Mouse (Mus musculus): ENCODE results near the gene Nxt2. TPM values are rescaled to one million over a fixed set of nuclear protein-coding genes. Genes with fewer than 3 reads are reported as not detected.

Gene Nxt2
- polyA plus RNA-seq (2012) = 0.03 TPM in 1 of 2 replicates, not detected in the other

GRCm38 (mm10) chrX:142226542-142226941, at the start of gene Nxt2:
Nxt2 (plus strand) TSS chrX:142226770.
- H3K4me3 ChIP-seq (replicated peaks) = peak within 1 kb of the TSS; percentile 79
- TF ChIP-seq GATA1 (IDR thresholded peaks at IDR 0.05; ENCODE audit: low read length) (no peak), TAL1 (IDR thresholded peaks at IDR 0.05; ENCODE audit: low read length) (no peak)

DNA sequence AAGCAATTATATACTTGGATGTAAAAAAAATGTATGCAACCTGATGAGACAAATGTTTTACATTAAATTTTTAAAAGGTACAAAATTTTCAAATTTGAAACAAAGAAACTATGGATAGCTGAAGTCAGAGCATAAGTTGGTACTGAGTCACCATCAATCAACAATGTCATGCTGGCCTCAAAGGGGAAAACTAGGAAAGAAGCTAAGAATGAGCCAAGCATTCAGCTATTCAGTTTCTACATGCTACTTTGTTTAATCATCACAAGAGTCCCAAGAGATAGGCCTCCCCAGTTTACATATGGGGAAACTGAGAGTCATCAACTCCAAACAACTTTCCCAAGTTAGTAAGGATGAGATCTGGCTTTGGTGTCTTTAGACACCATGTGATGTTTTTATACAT, 49.6 kb upstream of the Nxt2 start:
- H3K36me3 ChIP-seq (ENCODE audit: control insufficient read depth) = no peaks in the 10 kb centered on the region
- H3K4me3 ChIP-seq (replicated peaks) = no peak overlapping the region
- H3K4me1 ChIP-seq (ENCODE audit: control insufficient read depth) = no peaks in the 10 kb centered on the region
- no peak for TF ChIP-seq TAL1 (IDR thresholded peaks at IDR 0.05; ENCODE audit: low read length)
- TF ChIP-seq GATA1 (IDR thresholded peaks at IDR 0.05; ENCODE audit: low read length) = no peak
- H3K27me3 ChIP-seq (ENCODE audit: control insufficient read depth) = no peaks in the 10 kb centered on the region
- no peaks in the 10 kb centered on the region for H3K9me3 ChIP-seq (ENCODE audit: control insufficient read depth, low read length)

More at GRCm38 (mm10) chrX:142226542-142226941, at the start of gene Nxt2:
- Histone ChIP-seq H3K36me3 (ENCODE audit: control insufficient read depth) (no peaks in the 10 kb centered on the region), H3K9me3 (ENCODE audit: control insufficient read depth, low read length) (no peaks in the 10 kb centered on the region), H3K4me1 (ENCODE audit: control insufficient read depth) (no peaks in the 10 kb centered on the region; the same call in 1 of the 2 replicates), H3K27me3 (ENCODE audit: control insufficient read depth) (no peaks in the 10 kb centered on the region)

DNA sequence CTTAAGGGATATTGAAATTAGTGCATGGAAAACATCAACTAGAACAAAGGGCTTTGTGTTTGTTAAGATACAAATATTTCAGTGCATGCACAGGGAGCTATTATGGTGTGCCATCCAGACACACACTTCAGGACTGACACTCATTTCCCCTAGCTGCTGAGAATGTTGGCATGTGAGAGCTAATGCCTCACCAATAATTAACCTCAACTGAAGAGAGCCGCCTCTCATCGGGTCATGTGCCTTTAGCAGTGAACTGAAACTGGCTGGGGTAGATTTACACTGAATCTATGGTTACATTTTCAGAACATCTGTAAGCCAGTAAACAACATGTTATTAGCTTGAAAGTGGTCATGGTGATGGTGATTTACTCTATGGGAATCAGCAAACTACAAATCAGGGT, 44.5 kb upstream of the Nxt2 start:
- no peak overlapping the region for H3K4me3 ChIP-seq (replicated peaks)
- no peaks in the 10 kb centered on the region for H3K4me1 ChIP-seq (ENCODE audit: control insufficient read depth)
- no peaks in the 10 kb centered on the region for H3K9me3 ChIP-seq (ENCODE audit: control insufficient read depth, low read length)
- H3K27me3 ChIP-seq (ENCODE audit: control insufficient read depth) = no peaks in the 10 kb centered on the region
- no peak for TF ChIP-seq TAL1 (IDR thresholded peaks at IDR 0.05; ENCODE audit: low read length)
- no peak for TF ChIP-seq GATA1 (IDR thresholded peaks at IDR 0.05; ENCODE audit: low read length)
- no peaks in the 10 kb centered on the region for H3K36me3 ChIP-seq (ENCODE audit: control insufficient read depth)

DNA sequence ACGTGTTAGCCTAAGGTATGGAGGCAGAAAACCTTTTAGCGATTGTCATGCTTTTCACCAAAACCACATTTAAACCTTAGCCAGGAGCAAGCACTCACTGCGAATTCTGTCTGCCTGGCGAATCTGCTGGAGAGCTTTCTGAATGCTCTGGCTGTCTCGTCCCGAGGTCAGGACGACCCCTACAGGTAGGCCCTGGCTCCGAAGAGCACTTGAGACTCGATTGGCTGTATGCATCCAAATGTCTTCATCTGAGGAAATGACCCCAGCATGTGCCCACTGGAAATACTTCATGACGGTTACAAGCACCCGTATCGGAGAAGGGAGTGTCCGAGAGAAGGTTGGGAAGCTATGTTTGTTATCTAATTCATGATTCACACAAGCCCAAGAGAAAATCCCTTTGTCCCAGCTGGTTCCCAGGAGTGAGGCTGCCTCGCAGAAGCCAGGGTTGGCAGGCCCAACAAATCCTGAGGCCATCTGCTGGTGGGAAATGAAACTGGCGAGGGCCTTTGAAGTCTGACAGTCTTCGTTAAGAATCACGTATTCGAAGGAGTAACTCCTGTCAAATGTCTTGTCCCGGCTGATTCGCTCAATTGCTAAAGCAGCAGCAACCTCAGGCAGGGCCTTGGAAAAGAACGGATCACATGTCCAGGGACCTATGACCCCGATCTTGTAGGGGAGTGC, 37.4 kb upstream of the Nxt2 start:
- no peaks in the 10 kb centered on the region for H3K4me1 ChIP-seq (ENCODE audit: control insufficient read depth)
- no peaks in the 10 kb centered on the region for H3K27me3 ChIP-seq (ENCODE audit: control insufficient read depth)
- H3K36me3 ChIP-seq (ENCODE audit: control insufficient read depth) = no peaks in the 10 kb centered on the region
- TF ChIP-seq GATA1 (IDR thresholded peaks at IDR 0.05; ENCODE audit: low read length) (no peak), TAL1 (IDR thresholded peaks at IDR 0.05; ENCODE audit: low read length) (no peak)
- H3K9me3 ChIP-seq (ENCODE audit: control insufficient read depth, low read length) = no peaks in the 10 kb centered on the region
- no peak overlapping the region for H3K4me3 ChIP-seq (replicated peaks)

DNA sequence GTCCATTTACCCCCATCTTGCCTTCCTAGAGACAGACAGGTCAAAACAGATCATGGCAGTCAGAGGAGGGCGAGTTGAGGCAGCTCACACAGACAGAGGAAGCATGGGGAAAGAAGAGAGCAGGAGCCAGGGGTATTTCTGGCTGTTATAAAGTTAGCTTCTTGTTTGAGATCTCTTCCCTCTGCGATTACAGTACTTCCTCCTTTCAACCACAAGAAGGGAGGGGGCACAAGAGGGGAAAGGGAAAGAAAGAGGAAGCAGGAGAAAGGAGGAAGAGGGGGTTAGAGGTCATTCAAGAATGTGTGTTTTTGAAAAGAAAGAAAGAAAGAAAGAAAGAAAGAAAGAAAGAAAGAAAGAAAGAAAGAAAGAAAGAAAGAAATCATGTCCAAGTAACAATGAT, 36.2 kb upstream of the Nxt2 start:
- Histone ChIP-seq H3K9me3 (ENCODE audit: control insufficient read depth, low read length) (no peaks in the 10 kb centered on the region), H3K27me3 (ENCODE audit: control insufficient read depth) (no peaks in the 10 kb centered on the region), H3K36me3 (ENCODE audit: control insufficient read depth) (no peaks in the 10 kb centered on the region), H3K4me3 (replicated peaks) (no peak overlapping the region), H3K4me1 (ENCODE audit: control insufficient read depth) (no peaks in the 10 kb centered on the region)
- TF ChIP-seq GATA1 (IDR thresholded peaks at IDR 0.05; ENCODE audit: low read length) (no peak), TAL1 (IDR thresholded peaks at IDR 0.05; ENCODE audit: low read length) (no peak)

- Histone ChIP-seq H3K4me1 (ENCODE audit: control insufficient read depth) (no peaks in the 10 kb centered on the region), H3K36me3 (ENCODE audit: control insufficient read depth) (no peaks in the 10 kb centered on the region), H3K27me3 (ENCODE audit: control insufficient read depth) (no peaks in the 10 kb centered on the region; the same call in 1 of the 2 replicates), H3K4me3 (replicated peaks) (no peak overlapping the region), H3K9me3 (ENCODE audit: control insufficient read depth, low read length) (no peaks in the 10 kb centered on the region)
- TF ChIP-seq GATA1 (IDR thresholded peaks at IDR 0.05; ENCODE audit: low read length) (no peak), TAL1 (IDR thresholded peaks at IDR 0.05; ENCODE audit: low read length) (no peak)
Measured at GRCm38 (mm10) chrX:142194420-142194819, 32.1 kb upstream of the Nxt2 start.

DNA sequence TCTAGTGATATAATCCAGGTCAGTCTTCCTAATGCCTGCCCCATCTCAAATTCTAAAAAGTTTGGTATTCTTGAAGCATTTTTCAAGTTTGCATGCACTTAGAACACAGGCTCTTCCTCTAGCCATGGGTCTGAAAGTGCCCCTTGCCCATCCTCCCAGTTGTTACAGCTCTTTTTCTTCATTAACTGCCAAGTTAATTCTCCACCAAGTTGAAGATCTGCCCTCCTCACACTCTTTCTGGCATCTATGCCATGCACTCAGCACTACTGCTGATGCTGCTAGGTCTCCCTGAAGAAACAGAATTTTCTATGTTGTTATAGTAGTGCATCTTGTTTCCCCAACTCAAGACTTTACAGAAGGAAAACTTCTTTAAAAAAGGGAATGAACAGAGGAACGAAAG, 31.0 kb upstream of the Nxt2 start:
- H3K4me1 ChIP-seq (ENCODE audit: control insufficient read depth) = no peaks in the 10 kb centered on the region
- no peaks in the 10 kb centered on the region for H3K36me3 ChIP-seq (ENCODE audit: control insufficient read depth)
- TF ChIP-seq TAL1 (IDR thresholded peaks at IDR 0.05; ENCODE audit: low read length) (no peak), GATA1 (IDR thresholded peaks at IDR 0.05; ENCODE audit: low read length) (no peak)
- H3K4me3 ChIP-seq (replicated peaks) = no peak overlapping the region
- H3K9me3 ChIP-seq (ENCODE audit: control insufficient read depth, low read length) = no peaks in the 10 kb centered on the region
- no peaks in the 10 kb centered on the region; the same call in 1 of the 2 replicates for H3K27me3 ChIP-seq (ENCODE audit: control insufficient read depth)

- Histone ChIP-seq H3K9me3 (ENCODE audit: control insufficient read depth, low read length) (no peaks in the 10 kb centered on the region), H3K27me3 (ENCODE audit: control insufficient read depth) (no peaks in the 10 kb centered on the region; the same call in 1 of the 2 replicates), H3K36me3 (ENCODE audit: control insufficient read depth) (no peaks in the 10 kb centered on the region), H3K4me3 (replicated peaks) (no peak within 1 kb of the TSS), H3K4me1 (ENCODE audit: control insufficient read depth) (no peaks in the 10 kb centered on the region)
- TF ChIP-seq GATA1 (IDR thresholded peaks at IDR 0.05; ENCODE audit: low read length) (no peak), TAL1 (IDR thresholded peaks at IDR 0.05; ENCODE audit: low read length) (no peak)
Measured at GRCm38 (mm10) chrX:142196831-142197230, 29.7 kb upstream of the Nxt2 start, which contains the start of gene Gucy2f. Gucy2f (minus strand) TSS chrX:142196931.

DNA sequence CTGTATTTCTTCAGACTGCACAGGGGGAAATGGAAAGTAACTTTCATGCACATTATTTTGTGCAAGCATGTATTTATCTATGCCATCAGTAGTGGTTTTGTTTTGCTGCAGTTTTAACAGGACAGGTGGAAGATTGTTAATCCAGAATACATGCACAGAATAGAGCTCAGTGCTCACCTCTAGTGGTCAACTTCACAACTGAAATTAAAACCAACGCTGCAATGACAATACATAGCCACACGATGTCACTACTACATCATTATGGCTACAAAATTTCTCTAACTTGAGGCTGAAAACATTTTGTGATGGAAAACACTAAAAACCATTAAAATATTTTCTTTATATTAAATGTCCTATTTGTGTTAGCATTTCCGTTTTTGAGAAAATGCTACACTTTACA, 26.3 kb upstream of the Nxt2 start:
- Histone ChIP-seq H3K27me3 (ENCODE audit: control insufficient read depth) (no peaks in the 10 kb centered on the region; the same call in 1 of the 2 replicates), H3K36me3 (ENCODE audit: control insufficient read depth) (no peaks in the 10 kb centered on the region), H3K9me3 (ENCODE audit: control insufficient read depth, low read length) (no peaks in the 10 kb centered on the region), H3K4me3 (replicated peaks) (no peak overlapping the region), H3K4me1 (ENCODE audit: control insufficient read depth) (no peaks in the 10 kb centered on the region)
- TF ChIP-seq TAL1 (IDR thresholded peaks at IDR 0.05; ENCODE audit: low read length) (no peak), GATA1 (IDR thresholded peaks at IDR 0.05; ENCODE audit: low read length) (no peak)

Data from erythroblast, embryonic 14.5 days (primary cell).